Mouse (Mus musculus): ENCODE results near the gene Ccdc158. TPM values are rescaled to one million over a fixed set of nuclear protein-coding genes. Genes with fewer than 3 reads are reported as not detected.

Ccdc158 gene
- total and polyA plus RNA-seq, 3 experiments = 0.09 TPM; not detected in 2

DNA sequence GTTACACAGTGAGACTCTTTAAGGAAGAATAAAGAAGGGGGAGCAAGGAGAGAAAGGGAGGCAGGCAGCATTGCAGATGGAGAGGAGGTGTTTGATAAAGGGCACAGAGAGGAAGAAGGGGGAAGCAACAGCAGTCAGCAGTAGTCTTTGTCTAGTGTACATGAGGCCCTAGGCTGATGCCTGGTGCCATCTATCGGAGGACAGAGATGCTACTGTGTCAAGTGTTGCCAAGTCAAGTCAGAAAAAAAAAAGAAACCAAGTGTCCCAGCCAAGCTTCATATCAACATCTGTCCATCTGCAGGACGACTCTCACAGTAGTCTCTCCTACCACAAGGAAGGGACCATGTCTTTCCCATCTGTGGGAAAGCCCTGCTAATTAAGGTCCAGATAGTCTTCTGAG, 10.8 kb downstream of the Ccdc158 start:
- WGBS = 47% methylated on average over 2 of the region's 2 CpGs
- TF ChIP-seq POLR2A (IDR thresholded peaks at IDR 0.05; ENCODE audit: insufficient read depth, low read depth, low read length) (no peak), EP300 (IDR thresholded peaks at IDR 0.05; ENCODE audit: insufficient read depth, low read depth, low read length) (no peak), CTCF (IDR thresholded peaks at IDR 0.05) (no peak)
- DNase-seq = no peak
- no peak overlapping the region for H3K27ac ChIP-seq
- no peak overlapping the region for H3K9ac ChIP-seq (ENCODE audit: low read depth, low read length)
- no peaks in the 10 kb centered on the region for H3K27me3 ChIP-seq (ENCODE audit: control insufficient read depth, insufficient read depth, low read length)
- intact Hi-C loops (cut with DNase I) = no loop called here
- no peaks in the 10 kb centered on the region for H3K4me1 ChIP-seq (ENCODE audit: control insufficient read depth, insufficient read depth, low read length)
- H3K4me3 ChIP-seq = no peak overlapping the region
- H3K79me2 ChIP-seq (replicated peaks; ENCODE audit: control insufficient read depth, insufficient read depth, low read length) = no peaks in the 10 kb centered on the region
- no peaks in the 10 kb centered on the region for H3K36me3 ChIP-seq (ENCODE audit: control insufficient read depth, insufficient read depth, low read length)

DNA sequence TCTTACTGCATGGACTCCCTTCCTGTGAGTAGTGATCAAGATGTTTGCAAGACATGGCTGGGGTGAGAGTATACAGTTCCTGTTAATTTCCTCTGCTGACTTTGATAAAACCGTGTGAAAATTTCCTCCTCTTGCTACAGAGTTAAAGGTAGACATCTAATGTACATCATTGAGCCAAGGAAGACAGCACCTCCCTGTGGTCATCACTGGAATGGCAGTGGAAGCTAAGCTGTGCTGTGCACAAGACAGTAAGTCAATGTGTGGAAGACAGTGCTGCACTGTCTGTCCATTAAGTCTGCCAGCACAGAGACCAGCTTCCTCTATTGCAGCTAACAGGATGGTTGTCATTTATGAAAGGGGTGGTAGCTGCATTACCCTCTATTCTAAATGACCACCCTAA, 18.8 kb downstream of the Ccdc158 start:
- Histone ChIP-seq H3K36me3 (ENCODE audit: control insufficient read depth, insufficient read depth, low read length) (no peaks in the 10 kb centered on the region), H3K79me2 (replicated peaks; ENCODE audit: control insufficient read depth, insufficient read depth, low read length) (no peaks in the 10 kb centered on the region), H3K27ac (no peak overlapping the region), H3K27me3 (ENCODE audit: control insufficient read depth, insufficient read depth, low read length) (no peaks in the 10 kb centered on the region), H3K4me1 (ENCODE audit: control insufficient read depth, insufficient read depth, low read length) (no peaks in the 10 kb centered on the region), H3K9ac (ENCODE audit: low read depth, low read length) (no peak overlapping the region), H3K4me3 (no peak overlapping the region)
- 0 out of 2 replicates have a peak, but pooled peaks have one; percentile 29 for TF ChIP-seq EP300 (IDR thresholded peaks at IDR 0.05; ENCODE audit: insufficient read depth, low read depth, low read length)
- peak; percentile 95 for TF ChIP-seq CTCF (IDR thresholded peaks at IDR 0.05)
- TF ChIP-seq POLR2A (IDR thresholded peaks at IDR 0.05; ENCODE audit: insufficient read depth, low read depth, low read length) = no peak
- intact Hi-C loops (cut with DNase I) = loop anchor here (1.0 to 5.0 kb wide), 2 partner anchors 149 to 195 kb away; partner anchors contain the start of gene Scarb2
- WGBS = 0% methylated on average over 1 of the region's 1 CpGs
- DNase-seq = peak; percentile 49 to 75

DNA sequence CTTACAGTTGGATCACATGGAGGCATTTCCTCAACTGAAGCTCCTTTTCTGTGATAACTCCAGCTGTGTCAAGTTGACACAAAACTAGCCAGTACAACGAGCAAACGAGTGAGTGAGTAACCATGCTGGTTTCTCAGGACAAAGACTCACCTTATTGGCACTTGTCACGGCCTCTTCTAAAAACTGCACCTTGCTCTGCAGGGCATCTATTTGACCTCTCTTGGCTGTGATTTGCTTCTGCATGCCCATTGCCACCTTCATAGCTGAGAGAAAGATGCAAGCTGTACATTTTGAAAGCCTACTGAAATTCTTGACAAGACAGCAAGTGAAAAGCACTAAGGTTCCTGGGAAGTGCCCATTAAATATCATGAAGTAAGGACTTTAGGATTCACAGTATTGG, 34.2 kb downstream of the Ccdc158 start:
- DNase-seq = no peak
- H3K27me3 ChIP-seq (ENCODE audit: control insufficient read depth, insufficient read depth, low read length) = no peaks in the 10 kb centered on the region
- no peak overlapping the region for H3K4me3 ChIP-seq
- H3K4me1 ChIP-seq (ENCODE audit: control insufficient read depth, insufficient read depth, low read length) = no peaks in the 10 kb centered on the region
- H3K27ac ChIP-seq = no peak overlapping the region
- H3K36me3 ChIP-seq (ENCODE audit: control insufficient read depth, insufficient read depth, low read length) = no peaks in the 10 kb centered on the region
- H3K9ac ChIP-seq (ENCODE audit: low read depth, low read length) = no peak overlapping the region
- no peaks in the 10 kb centered on the region for H3K79me2 ChIP-seq (replicated peaks; ENCODE audit: control insufficient read depth, insufficient read depth, low read length)
- TF ChIP-seq EP300 (IDR thresholded peaks at IDR 0.05; ENCODE audit: insufficient read depth, low read depth, low read length) = no peak
- TF ChIP-seq CTCF (IDR thresholded peaks at IDR 0.05) = no peak
- no peak for TF ChIP-seq POLR2A (IDR thresholded peaks at IDR 0.05; ENCODE audit: insufficient read depth, low read depth, low read length)
- 74% methylated on average over 3 of the region's 3 CpGs for WGBS
- intact Hi-C loops (cut with DNase I) = no loop called here

DNA sequence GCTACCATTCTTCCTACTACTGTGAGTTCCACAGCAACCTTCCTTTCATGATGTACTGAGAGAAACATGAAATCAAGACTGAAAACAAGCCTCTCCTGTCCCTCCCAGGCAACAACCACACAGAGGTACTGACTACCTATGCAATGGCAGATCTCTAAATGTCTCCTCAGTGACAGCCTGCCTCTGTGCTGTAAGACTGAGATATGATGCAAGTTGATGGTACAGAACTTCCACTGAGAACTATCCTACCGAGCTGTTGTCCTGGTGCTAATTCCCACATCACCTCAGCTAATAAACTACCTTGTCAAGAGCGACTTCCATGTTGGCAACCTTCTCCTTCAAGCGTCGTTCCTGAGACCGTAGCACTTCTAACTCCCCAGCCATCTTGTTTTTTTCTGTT, 39.2 kb downstream of the Ccdc158 start:
- intact Hi-C loops (cut with DNase I) = no loop called here
- Histone ChIP-seq H3K4me1 (ENCODE audit: control insufficient read depth, insufficient read depth, low read length) (no peaks in the 10 kb centered on the region), H3K4me3 (no peak overlapping the region), H3K36me3 (ENCODE audit: control insufficient read depth, insufficient read depth, low read length) (no peaks in the 10 kb centered on the region), H3K79me2 (replicated peaks; ENCODE audit: control insufficient read depth, insufficient read depth, low read length) (no peaks in the 10 kb centered on the region), H3K27me3 (ENCODE audit: control insufficient read depth, insufficient read depth, low read length) (no peaks in the 10 kb centered on the region), H3K27ac (no peak overlapping the region), H3K9ac (ENCODE audit: low read depth, low read length) (no peak overlapping the region)
- TF ChIP-seq CTCF (IDR thresholded peaks at IDR 0.05) (no peak), POLR2A (IDR thresholded peaks at IDR 0.05; ENCODE audit: insufficient read depth, low read depth, low read length) (no peak), EP300 (IDR thresholded peaks at IDR 0.05; ENCODE audit: insufficient read depth, low read depth, low read length) (no peak)
- DNase-seq = no peak
- 84% methylated on average over 5 of the region's 5 CpGs for WGBS

DNA sequence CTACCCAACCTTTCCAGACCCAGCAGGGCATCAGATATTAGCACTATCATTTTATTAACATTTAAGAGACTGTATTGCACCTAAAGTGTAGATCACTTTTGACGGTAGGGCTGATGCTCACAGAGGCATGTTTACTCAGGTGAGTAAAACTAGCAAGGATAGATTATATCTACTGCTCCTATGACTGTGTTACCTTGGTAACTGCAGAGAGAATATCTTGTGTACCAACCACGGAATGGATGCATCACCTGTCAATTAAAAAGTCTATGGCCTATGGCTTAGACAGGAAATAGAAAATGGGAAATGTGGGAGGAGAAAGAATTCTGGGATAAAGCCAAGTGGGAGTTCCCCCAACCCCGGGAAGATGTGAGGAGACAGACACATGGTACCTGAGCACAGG, 40.2 kb downstream of the Ccdc158 start:
- TF ChIP-seq EP300 (IDR thresholded peaks at IDR 0.05; ENCODE audit: insufficient read depth, low read depth, low read length) = no peak
- TF ChIP-seq POLR2A (IDR thresholded peaks at IDR 0.05; ENCODE audit: insufficient read depth, low read depth, low read length) = no peak
- no peak for TF ChIP-seq CTCF (IDR thresholded peaks at IDR 0.05)
- 68% methylated on average over 3 of the region's 3 CpGs for WGBS
- DNase-seq = no peak
- Histone ChIP-seq H3K4me1 (ENCODE audit: control insufficient read depth, insufficient read depth, low read length) (no peaks in the 10 kb centered on the region), H3K27me3 (ENCODE audit: control insufficient read depth, insufficient read depth, low read length) (no peaks in the 10 kb centered on the region), H3K36me3 (ENCODE audit: control insufficient read depth, insufficient read depth, low read length) (no peaks in the 10 kb centered on the region), H3K79me2 (replicated peaks; ENCODE audit: control insufficient read depth, insufficient read depth, low read length) (no peaks in the 10 kb centered on the region), H3K4me3 (no peak overlapping the region), H3K9ac (ENCODE audit: low read depth, low read length) (no peak overlapping the region), H3K27ac (no peak overlapping the region)
- intact Hi-C loops (cut with DNase I) = no loop called here

DNA sequence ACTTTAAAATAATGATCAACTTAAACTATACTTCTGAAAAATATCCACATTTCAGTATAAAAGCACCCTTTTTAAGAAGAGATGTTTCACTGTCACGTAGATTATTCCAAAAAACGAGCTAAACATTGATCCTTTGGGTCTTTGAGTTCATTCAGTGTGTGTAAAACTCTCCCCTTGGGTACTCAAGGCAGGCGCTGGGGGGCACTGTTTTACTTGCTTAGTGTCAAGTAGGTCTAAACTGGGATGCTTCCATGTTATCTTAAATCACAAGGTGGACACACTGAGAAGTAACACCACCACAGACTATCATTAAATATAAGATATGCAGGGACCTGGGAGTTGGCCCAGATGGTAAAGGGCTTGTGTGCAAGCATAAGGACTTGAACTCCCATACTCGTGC, 41.5 kb downstream of the Ccdc158 start:
- intact Hi-C loops (cut with DNase I) = no loop called here
- no peak for DNase-seq
- H3K27me3 ChIP-seq (ENCODE audit: control insufficient read depth, insufficient read depth, low read length) = no peaks in the 10 kb centered on the region
- H3K4me1 ChIP-seq (ENCODE audit: control insufficient read depth, insufficient read depth, low read length) = no peaks in the 10 kb centered on the region
- no peaks in the 10 kb centered on the region for H3K36me3 ChIP-seq (ENCODE audit: control insufficient read depth, insufficient read depth, low read length)
- no peaks in the 10 kb centered on the region for H3K79me2 ChIP-seq (replicated peaks; ENCODE audit: control insufficient read depth, insufficient read depth, low read length)
- H3K4me3 ChIP-seq = no peak overlapping the region
- no peak overlapping the region for H3K9ac ChIP-seq (ENCODE audit: low read depth, low read length)
- TF ChIP-seq POLR2A (IDR thresholded peaks at IDR 0.05; ENCODE audit: insufficient read depth, low read depth, low read length) (no peak), CTCF (IDR thresholded peaks at IDR 0.05) (no peak), EP300 (IDR thresholded peaks at IDR 0.05; ENCODE audit: insufficient read depth, low read depth, low read length) (no peak)
- WGBS = 61% methylated on average over 4 of the region's 4 CpGs
- H3K27ac ChIP-seq = no peak overlapping the region

Data from heart, adult 2 months (tissue).